Mouse (Mus musculus) urinary bladder, adult 18-20 months (tissue): ENCODE measurements at regions not wholly inside any gene's neighbourhood (a gene's known extent, or its start where the extent isn't known, plus 50 kb on each side); places are given as distances from the start of the nearest gene placed in this dataset.

Source experiments
- DNase-seq, 2 experiments: peaks; one replicate each; pipeline ENCODE4 v3.0.0; 2022; ENCODE audit warnings: low spot score in 2 of 2, mixed read lengths in 2 of 2

DNA sequence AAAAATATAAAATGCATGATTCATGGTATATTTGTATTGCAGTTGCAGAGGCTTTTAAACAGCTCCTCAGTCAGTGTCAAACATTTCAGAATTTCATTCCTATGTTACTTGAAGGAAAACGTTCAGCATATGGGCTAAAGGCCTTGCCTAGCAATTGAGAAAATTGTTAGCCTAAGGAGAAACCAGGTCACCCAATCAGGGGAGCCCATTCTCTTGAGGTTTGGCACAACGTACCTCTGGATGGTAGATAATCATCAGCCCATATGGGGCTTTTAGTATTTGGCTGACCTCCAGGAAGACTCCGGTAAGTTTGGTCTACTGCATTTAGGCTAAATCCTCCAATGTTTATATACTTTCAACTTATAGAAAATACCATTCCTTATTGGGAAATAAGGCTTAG, 168.7 kb upstream of the Pdcd1 start:
- no peak for DNase-seq

DNA sequence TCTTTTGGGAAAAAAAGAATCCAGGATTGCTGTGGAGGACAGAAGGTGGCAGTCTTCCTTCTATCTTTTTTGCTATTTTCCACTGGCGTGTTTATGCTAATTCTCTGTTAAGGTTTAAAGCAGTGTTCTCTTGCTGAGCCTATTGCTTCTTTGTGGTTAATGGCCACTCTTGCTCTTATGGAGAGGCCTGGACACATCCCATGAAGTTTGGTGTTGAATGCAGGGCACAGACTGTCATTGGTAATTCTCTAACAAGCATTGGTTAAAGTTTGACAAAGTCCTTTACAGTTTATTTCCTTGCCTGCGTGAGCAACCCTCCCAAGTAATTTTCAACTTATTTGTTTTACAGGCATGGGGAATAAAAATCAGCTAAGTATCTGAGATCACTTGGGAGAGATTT, 165.1 kb upstream of the Pdcd1 start:
- DNase-seq, result no peak

DNA sequence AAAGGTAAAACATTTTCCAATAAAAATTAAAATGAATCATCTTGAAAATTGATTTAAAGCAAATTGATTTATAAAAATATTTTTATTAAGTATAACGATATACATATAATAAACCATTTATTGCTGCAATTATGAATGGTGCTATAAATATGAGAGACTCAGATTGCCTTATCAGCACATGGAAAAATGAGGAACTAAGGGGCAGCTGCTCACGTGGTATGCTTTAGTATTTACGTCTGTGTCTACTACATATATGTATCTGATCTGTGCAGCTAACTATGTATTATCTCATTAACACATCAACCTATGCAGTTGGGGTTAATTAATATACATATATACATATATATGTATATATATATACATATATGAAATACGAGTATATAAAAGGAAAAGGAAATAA, 156.6 kb upstream of the Pdcd1 start:
- DNase-seq, result no peak

DNA sequence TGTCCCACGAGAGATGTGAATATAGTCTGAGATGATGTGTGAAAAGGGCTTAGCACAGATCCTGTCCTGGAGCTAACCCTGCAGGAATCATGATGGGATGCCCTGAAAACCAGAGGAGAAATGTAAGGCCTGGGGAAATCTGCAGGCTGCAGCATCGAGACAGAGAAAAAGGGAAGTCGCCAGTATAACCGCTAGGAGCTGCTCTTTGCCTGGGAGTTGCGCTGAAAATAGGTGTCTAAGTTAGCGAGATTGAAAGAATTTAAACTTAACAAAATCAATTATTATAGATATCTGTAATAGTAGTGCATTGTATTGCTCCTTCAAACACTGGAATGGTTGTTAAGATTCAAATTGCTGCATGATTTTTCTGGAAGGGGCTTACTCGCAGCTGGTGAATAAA, 155.5 kb upstream of the Pdcd1 start:
- DNase-seq, result no peak

DNA sequence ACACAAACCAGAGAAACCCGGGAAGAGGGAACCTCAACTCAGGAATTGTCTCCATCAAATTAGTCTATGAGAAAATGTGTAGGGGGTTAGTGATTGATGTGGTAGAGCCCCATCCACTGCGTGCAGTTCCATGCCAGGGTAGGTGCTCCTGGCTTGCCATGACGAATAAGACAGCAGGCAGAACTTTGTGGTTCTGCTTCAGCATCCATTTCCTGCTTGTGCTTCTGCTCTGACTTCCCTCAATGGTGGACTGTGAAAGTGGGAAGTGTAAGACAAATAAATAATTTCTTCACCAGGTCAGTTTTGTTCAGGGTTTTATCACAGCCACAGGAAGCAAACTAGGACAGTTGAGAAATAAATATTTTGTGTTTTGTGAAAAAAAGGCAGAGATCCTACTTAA, 150.9 kb upstream of the Pdcd1 start:
- no peak for DNase-seq

DNA sequence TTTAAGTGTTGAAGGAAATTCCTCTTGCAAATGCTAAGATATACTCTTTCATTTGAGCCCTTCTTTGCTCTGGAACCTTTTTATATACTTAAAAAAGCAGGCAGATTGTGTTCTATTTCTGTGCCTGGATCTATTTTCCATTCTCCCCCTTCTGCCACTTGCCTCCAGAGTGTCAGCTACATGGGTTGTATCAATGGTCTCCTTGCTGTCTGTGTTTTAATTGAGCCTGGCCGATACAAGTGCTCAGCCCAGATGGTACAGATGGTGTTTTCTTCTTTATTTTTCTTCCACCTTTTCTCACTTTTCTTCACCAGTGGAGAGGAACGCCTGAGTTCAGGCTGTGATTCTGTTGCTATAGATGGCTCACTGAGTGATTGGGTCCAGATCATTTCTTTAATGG, 131.5 kb upstream of the Pdcd1 start:
- DNase-seq, result no peak

DNA sequence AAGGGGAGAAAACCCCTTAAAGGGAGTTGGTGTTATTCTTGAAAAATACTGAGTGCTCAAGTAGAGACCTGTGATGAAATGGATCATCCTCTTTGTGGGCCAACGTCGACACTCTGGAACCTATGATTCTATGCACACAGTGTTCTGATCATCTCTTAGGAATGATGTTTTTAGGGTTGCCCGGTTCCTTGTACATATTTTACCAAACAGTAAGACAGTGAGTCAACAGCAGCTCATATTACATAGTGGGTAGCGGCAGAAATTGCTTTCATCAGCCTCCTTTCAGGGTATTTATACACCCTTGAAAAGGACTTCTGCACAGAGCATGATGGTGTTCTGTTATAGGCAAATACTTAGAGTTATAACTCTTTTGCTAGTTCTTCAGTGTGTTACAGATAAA, 97.6 kb upstream of the Pdcd1 start:
- DNase-seq, result no peak

DNA sequence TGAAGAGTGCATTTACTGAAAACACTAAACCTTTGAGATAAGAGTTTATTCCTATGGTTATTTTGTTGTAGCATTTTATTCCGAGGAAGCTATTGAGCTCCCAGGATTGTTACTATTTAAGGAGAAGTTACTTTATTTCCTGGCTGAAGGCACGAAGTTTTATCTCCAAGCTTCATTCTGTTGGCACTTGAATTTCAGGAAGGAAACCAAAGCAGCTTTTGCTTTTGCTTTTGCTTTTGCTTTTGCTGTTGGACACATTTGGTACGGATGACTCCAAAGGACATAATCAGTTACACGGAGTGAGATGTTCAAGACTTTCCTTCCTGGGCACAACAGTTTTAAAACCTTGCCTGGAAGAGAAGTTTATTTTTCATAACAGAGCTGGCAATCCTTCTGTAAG, 94.7 kb upstream of the Pdcd1 start:
- DNase-seq, result no peak

DNA sequence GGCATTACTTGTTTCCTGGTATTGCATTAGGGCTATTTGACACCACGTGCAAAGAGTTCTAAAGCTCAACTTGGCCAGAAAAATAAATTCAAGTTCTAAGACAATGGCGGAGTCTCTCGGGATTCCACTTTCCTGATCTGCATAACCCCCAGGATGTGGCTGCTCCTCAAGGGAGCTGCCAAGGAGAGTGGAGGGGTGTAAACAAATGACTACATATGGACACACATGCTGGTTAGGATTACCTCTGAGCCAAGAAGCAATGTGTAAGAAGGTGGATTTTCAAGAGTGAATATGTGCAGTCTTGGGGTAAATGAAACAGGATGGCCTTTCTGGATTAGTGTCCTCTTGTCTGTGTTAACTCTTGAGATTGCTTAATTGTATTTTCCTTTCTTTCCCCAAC, 88.2 kb upstream of the Pdcd1 start:
- no peak for DNase-seq

DNA sequence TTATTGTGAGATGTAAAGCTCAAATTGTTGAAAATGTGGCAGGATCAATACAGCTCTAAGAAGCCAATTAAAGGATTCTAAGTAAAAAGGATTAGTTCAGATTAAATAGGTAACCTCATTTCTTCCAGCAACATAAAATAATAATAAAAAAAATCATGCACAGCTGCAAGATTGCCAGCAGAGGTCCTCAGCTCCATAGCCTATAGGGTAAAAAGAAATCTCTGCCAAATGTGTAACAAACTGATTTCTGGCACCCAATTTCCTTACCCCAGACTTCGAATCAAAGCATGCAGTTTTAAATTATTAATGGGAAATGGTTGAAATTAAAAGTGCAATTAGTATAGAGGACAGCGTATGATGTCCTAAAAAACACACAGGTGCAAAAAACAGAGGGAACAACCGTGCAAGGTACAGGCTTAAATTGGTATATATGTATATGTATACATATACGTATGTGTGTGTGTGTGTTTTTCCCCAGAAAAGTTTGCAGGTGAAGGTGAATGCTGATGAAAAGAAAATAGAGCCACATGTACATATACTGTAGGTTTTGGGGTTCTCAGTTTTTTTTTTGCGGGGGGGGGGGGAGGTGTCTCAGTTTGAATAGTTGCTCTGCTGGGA, 87.2 kb upstream of the Pdcd1 start:
- no peak for DNase-seq

DNA sequence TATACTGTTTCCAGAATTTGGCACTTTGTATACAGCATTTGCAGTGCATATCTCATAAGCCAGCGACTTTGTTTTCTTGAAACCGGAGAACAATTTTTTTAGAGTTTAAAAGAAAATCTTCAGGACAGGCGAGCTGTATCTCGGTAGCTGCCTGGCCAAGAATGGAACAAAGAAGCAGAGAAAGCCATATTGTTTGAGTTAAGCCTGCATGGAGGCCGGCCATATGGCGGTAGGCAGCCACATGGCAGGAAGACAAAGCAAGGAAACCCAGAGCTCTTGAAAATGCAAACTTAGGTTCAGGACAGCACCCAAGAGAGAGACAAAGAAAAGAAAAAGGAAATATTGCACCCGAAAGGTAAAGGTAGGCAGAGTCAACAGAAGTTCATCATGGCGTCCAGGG, 84.4 kb upstream of the Pdcd1 start:
- no peak for DNase-seq
